Mouse (Mus musculus): ENCODE results near the gene Unc13c. TPM values are rescaled to one million over a fixed set of nuclear protein-coding genes. Genes with fewer than 3 reads are reported as not detected.

Gene Unc13c
- polyA plus RNA-seq, 1 experiment = not detected

DNA sequence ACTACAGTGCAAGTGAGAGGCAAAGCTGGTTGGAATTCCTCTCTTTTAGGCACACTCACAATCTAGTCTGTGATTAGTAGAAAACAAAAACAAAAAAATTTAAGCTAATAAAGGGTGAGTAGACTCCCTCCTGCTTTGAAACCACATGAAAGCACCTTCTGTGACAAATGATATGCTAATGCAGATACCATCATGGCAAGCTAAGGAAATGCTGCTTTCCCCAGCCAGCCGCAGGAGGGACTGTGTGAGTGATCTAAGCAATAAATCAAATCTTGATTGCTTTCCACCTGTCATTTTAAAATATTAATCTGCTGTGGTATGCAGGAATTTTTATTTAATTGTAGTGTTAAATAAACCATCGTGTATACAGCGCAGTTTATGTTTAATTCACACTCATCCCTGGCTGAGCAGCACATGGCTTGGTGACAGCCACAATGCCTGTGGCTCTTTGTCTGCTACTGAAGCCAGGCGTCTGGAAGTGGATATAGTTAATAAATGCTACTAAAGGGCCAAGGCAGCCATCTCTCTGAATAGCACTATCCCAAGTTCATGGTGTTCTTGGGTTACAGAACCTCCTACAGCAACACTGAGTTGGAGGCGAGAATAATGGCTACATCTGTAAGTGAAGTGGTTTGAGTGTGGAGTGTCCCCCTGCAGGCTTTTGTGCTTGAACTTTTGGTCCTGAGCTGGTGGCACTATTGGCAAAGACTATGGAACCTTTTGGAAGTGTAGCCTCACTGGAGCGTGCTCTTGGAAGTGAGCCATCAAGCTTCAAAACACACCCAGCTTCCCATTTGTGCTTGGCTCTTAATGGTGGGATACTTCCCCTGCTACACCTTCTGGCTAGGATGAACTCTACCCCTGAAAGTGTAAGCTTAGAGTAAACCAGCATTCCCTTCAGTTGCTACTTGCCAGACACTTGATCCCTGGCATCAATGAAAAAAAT is 242.8 kb downstream of the Unc13c start:
- no peak for TF ChIP-seq CTCF (IDR thresholded peaks at IDR 0.05; ENCODE audit: borderline replicate concordance, control insufficient read depth, extremely low read depth, insufficient read depth, low read length, poor library complexity)
- TF ChIP-seq POLR2A (IDR thresholded peaks at IDR 0.05; ENCODE audit: control insufficient read depth, extremely low read depth, insufficient read depth, low read length, poor library complexity) = no peak
- 55% methylated on average over 6 of the region's 6 CpGs for WGBS
- no peaks in the 10 kb centered on the region for H3K27me3 ChIP-seq (ENCODE audit: control insufficient read depth, insufficient read depth, low read length)
- no peak overlapping the region for H3K27ac ChIP-seq (ENCODE audit: control insufficient read depth, insufficient read depth, low read length)
- no peaks in the 10 kb centered on the region for H3K4me1 ChIP-seq (replicated peaks; ENCODE audit: control insufficient read depth, insufficient read depth, low read length)
- no peaks in the 10 kb centered on the region for H3K36me3 ChIP-seq (ENCODE audit: control insufficient read depth, insufficient read depth, low read length)
- no peak overlapping the region for H3K4me3 ChIP-seq (ENCODE audit: control insufficient read depth, insufficient read depth, low read length)
- DNase-seq = no peak

DNA sequence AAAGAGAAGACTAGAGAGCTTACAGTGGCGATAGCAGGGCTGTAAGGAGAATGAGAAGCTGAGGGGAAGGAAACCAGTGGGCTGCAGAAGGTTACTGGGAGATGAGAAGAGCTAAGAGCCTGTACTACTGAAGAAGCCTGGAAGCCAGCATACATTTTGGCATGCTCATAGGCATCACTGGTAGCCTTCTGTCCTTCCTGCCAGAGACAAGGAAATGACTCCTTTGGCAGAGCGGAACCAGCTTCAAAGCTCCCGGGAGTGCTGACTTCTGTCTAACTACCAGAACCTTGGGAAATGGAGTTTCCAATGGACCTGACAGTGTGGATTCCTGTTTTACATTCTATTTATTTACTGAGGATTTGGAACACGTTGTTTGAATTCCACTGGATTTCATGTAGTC is 244.0 kb downstream of the Unc13c start:
- Histone ChIP-seq H3K36me3 (ENCODE audit: control insufficient read depth, insufficient read depth, low read length) (no peaks in the 10 kb centered on the region), H3K4me1 (replicated peaks; ENCODE audit: control insufficient read depth, insufficient read depth, low read length) (no peaks in the 10 kb centered on the region), H3K4me3 (ENCODE audit: control insufficient read depth, insufficient read depth, low read length) (no peak overlapping the region), H3K27me3 (ENCODE audit: control insufficient read depth, insufficient read depth, low read length) (no peaks in the 10 kb centered on the region), H3K27ac (ENCODE audit: control insufficient read depth, insufficient read depth, low read length) (no peak overlapping the region)
- no peak for DNase-seq
- no peak for TF ChIP-seq CTCF (IDR thresholded peaks at IDR 0.05; ENCODE audit: borderline replicate concordance, control insufficient read depth, extremely low read depth, insufficient read depth, low read length, poor library complexity)
- 76% methylated on average over 4 of the region's 4 CpGs for WGBS

DNA sequence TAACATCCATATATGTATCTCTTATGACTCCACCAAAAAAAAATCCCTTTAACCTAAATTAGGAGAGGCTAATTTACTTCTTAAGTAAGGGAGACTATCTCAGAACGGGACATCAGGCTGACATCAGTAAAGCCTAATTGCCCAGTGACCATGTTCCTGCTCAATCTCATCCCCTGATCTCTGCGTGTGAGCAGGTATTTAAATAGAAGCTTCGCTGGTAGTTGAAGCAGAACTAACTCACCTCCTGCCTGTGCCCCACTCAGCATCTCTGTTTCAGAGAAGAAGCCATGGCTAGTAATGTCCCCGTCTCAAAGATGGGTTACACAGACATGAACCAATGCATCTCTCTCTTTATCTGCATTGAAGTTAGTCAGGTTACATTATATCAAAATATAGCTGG is 255.3 kb downstream of the Unc13c start:
- Histone ChIP-seq H3K4me1 (replicated peaks; ENCODE audit: control insufficient read depth, insufficient read depth, low read length) (no peaks in the 10 kb centered on the region), H3K36me3 (ENCODE audit: control insufficient read depth, insufficient read depth, low read length) (no peaks in the 10 kb centered on the region), H3K27me3 (ENCODE audit: control insufficient read depth, insufficient read depth, low read length) (no peaks in the 10 kb centered on the region), H3K27ac (ENCODE audit: control insufficient read depth, insufficient read depth, low read length) (no peak overlapping the region), H3K4me3 (ENCODE audit: control insufficient read depth, insufficient read depth, low read length) (no peak overlapping the region)
- DNase-seq = no peak
- TF ChIP-seq CTCF (IDR thresholded peaks at IDR 0.05; ENCODE audit: borderline replicate concordance, control insufficient read depth, extremely low read depth, insufficient read depth, low read length, poor library complexity) (no peak), POLR2A (IDR thresholded peaks at IDR 0.05; ENCODE audit: control insufficient read depth, extremely low read depth, insufficient read depth, low read length, poor library complexity) (no peak)
- 89% methylated on average over 4 of the region's 4 CpGs for WGBS

DNA sequence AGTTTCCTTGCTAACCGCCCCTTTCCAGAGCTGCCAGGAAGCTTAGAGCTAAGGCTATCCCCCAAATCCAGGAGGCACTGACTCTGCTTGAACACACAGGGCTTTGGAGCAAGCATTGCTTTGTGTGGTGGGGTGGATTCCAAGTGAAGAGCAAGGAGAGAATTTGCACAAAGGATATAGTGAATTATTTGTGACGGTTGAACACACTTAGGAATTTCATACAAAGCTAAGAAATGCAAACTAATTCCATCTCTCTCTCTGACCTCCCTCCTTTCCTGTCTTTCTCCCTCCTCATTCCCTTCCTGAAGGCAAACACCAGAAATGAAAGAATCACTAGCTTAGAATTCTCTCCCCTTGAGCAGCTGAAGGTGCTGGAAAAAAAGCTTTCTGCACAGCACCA is 271.7 kb downstream of the Unc13c start:
- Histone ChIP-seq H3K27me3 (ENCODE audit: control insufficient read depth, insufficient read depth, low read length) (no peaks in the 10 kb centered on the region), H3K4me3 (ENCODE audit: control insufficient read depth, insufficient read depth, low read length) (no peak overlapping the region), H3K4me1 (replicated peaks; ENCODE audit: control insufficient read depth, insufficient read depth, low read length) (no peaks in the 10 kb centered on the region), H3K27ac (ENCODE audit: control insufficient read depth, insufficient read depth, low read length) (no peak overlapping the region), H3K36me3 (ENCODE audit: control insufficient read depth, insufficient read depth, low read length) (no peaks in the 10 kb centered on the region)
- TF ChIP-seq CTCF (IDR thresholded peaks at IDR 0.05; ENCODE audit: borderline replicate concordance, control insufficient read depth, extremely low read depth, insufficient read depth, low read length, poor library complexity) = no peak
- no peak for TF ChIP-seq POLR2A (IDR thresholded peaks at IDR 0.05; ENCODE audit: control insufficient read depth, extremely low read depth, insufficient read depth, low read length, poor library complexity)
- no peak for DNase-seq
- 88% methylated on average over 2 of the region's 2 CpGs for WGBS

DNA sequence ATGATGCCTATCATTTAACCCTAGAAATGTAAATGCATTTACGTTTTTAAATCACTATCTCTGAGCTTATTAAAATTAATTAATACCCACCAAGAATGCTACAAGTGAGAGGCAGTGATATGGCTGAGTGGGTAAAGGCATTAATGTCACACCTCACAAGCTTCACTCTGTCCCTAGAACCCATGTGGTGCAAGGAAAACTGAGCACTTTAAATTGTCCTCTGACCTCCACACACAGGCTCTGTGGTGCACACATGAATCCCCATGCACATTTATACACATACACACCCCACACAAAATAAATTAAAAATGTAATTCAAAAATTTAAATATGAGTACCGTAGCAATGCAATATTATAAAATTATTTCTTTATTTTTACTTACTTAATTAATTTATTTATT is 287.2 kb downstream of the Unc13c start:
- no peaks in the 10 kb centered on the region for H3K4me1 ChIP-seq (replicated peaks; ENCODE audit: control insufficient read depth, insufficient read depth, low read length)
- 98% methylated on average over 2 of the region's 2 CpGs for WGBS
- no peak overlapping the region for H3K27ac ChIP-seq (ENCODE audit: control insufficient read depth, insufficient read depth, low read length)
- DNase-seq = no peak
- no peak overlapping the region for H3K4me3 ChIP-seq (ENCODE audit: control insufficient read depth, insufficient read depth, low read length)
- H3K27me3 ChIP-seq (ENCODE audit: control insufficient read depth, insufficient read depth, low read length) = no peaks in the 10 kb centered on the region
- no peak for TF ChIP-seq POLR2A (IDR thresholded peaks at IDR 0.05; ENCODE audit: control insufficient read depth, extremely low read depth, insufficient read depth, low read length, poor library complexity)
- TF ChIP-seq CTCF (IDR thresholded peaks at IDR 0.05; ENCODE audit: borderline replicate concordance, control insufficient read depth, extremely low read depth, insufficient read depth, low read length, poor library complexity) = no peak
- no peaks in the 10 kb centered on the region for H3K36me3 ChIP-seq (ENCODE audit: control insufficient read depth, insufficient read depth, low read length)

DNA sequence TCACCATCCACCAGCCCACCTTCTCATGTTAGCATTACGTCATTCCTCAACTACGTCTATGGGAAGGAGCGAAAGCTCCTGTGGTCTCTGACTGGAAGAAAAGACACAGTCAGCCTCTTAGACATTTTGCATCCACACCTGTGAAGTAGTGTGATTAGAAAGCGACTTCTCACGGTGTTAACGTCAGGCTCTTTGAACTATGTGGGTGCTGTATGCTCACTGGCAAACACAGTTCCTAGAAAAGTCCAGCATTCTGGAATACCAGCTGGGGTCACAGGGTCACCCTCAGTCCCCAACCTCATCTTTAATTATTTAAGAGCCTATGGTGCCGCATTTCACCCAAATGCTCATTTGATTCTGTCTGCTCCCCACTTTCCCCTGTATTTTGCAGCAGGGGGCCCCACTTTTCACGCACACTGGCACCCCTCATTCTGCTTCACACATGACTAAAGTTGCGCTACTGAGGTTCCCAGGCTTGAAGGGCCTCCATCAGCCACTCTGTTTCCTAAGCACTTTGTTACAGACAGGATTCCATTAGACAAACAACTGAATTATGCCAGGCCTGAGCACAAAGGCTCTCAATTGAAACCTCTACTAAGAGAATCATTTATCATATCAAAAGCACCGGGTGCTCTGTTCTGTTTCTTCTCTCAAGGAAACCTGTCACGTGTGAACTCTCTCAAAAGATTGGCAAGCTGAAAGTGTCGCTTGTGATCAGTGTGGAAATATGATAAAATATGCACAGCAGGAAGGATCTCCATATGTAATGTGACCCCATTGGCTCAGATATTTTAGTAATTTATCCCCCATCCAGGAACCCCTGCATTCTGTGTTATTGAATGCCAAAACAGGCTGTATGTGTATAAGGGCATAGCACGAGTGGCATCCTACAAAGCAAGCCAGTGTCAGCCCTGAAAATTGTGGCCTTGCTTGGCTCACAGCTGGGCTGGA is 287.9 kb downstream of the Unc13c start:
- WGBS = 95% methylated on average over 13 of the region's 13 CpGs

More for the DNA sequence above, 287.9 kb downstream of the Unc13c start:
- no peak for DNase-seq
- H3K4me3 ChIP-seq (ENCODE audit: control insufficient read depth, insufficient read depth, low read length) = no peak overlapping the region
- no peak for TF ChIP-seq POLR2A (IDR thresholded peaks at IDR 0.05; ENCODE audit: control insufficient read depth, extremely low read depth, insufficient read depth, low read length, poor library complexity)
- no peak for TF ChIP-seq CTCF (IDR thresholded peaks at IDR 0.05; ENCODE audit: borderline replicate concordance, control insufficient read depth, extremely low read depth, insufficient read depth, low read length, poor library complexity)
- no peaks in the 10 kb centered on the region for H3K27me3 ChIP-seq (ENCODE audit: control insufficient read depth, insufficient read depth, low read length)
- no peak overlapping the region for H3K27ac ChIP-seq (ENCODE audit: control insufficient read depth, insufficient read depth, low read length)
- H3K36me3 ChIP-seq (ENCODE audit: control insufficient read depth, insufficient read depth, low read length) = no peaks in the 10 kb centered on the region
- no peaks in the 10 kb centered on the region for H3K4me1 ChIP-seq (replicated peaks; ENCODE audit: control insufficient read depth, insufficient read depth, low read length)
